Mouse (Mus musculus) spleen, embryonic (tissue): ENCODE results near the gene Neurl4.

Source experiments
- CTCF ChIA-PET: fragments of 350-600 bp; sonication (Branson Sonifier 250); formaldehyde crosslinking; loops from one replicate; lab custom pipeline; 2022; lab: Charles Lee

The Neurl4 gene

GRCm38 (mm10) chr11:69929712-69930111 lies 28.8 kb downstream of the Neurl4 start:
- CTCF ChIA-PET: no interaction called here

GRCm38 (mm10) chr11:69930176-69930575 lies 29.3 kb downstream of the Neurl4 start:
- CTCF ChIA-PET: interaction anchor here (0.6 kb wide), 1 partner anchor 292 kb away, joined by 7 read pairs; no protein-coding TSS in a partner anchor

GRCm38 (mm10) chr11:69930967-69931537 lies 30.2 kb downstream of the Neurl4 start:
- CTCF ChIA-PET: interaction anchor here (0.6 to 1.4 kb wide), 5 partner anchors 8 to 291 kb away, joined by 3 to 7 read pairs (median 4); partner anchors contain the start of gene Eif5a

GRCm38 (mm10) chr11:69931769-69932168 lies 30.9 kb downstream of the Neurl4 start:
- CTCF ChIA-PET: interaction anchor here (0.9 to 1.6 kb wide), 4 partner anchors 9 to 17 kb away, joined by 3 to 8 read pairs (median 4); partner anchors contain the start of gene Eif5a

GRCm38 (mm10) chr11:69932254-69932653 lies 31.4 kb downstream of the Neurl4 start:
- CTCF ChIA-PET: interaction anchor here (0.7 to 1.6 kb wide), 5 partner anchors 9 to 100 kb away, joined by 3 to 8 read pairs (median 5); partner anchors contain the start of gene Eif5a

- CTCF ChIA-PET: interaction anchor here (0.5 to 1.6 kb wide), 3 partner anchors 16 to 373 kb away, joined by 8 to 9 read pairs (median 8); no protein-coding TSS in a partner anchor
These were observed 32.2 kb downstream of the Neurl4 start for GRCm38 (mm10) chr11:69933066-69933465.

GRCm38 (mm10) chr11:69934169-69934568 lies 33.3 kb downstream of the Neurl4 start:
- CTCF ChIA-PET: interaction anchor here (0.5 to 2.0 kb wide), 6 partner anchors 13 to 204 kb away, joined by 3 to 20 read pairs (median 3); partner anchors contain the start of gene Tmem102

GRCm38 (mm10) chr11:69934681-69935080 lies 33.8 kb downstream of the Neurl4 start:
- CTCF ChIA-PET: interaction anchor here (0.6 to 2.0 kb wide), 3 partner anchors 12 to 142 kb away, joined by 3 to 20 read pairs (median 3); no protein-coding TSS in a partner anchor

GRCm38 (mm10) chr11:69935137-69935879 lies 34.4 kb downstream of the Neurl4 start, which contains the start of gene Ybx2:
Ybx2 (plus strand) TSS chr11:69935796.
- CTCF ChIA-PET: interaction anchor here (0.5 to 2.0 kb wide), 4 partner anchors 12 to 204 kb away, joined by 3 to 20 read pairs (median 5); no protein-coding TSS in a partner anchor

GRCm38 (mm10) chr11:69936156-69936555 lies 35.3 kb downstream of the Neurl4 start:
- CTCF ChIA-PET: interaction anchor here (0.5 to 0.6 kb wide), 2 partner anchors 15 to 205 kb away, joined by 3 to 7 read pairs; no protein-coding TSS in a partner anchor

- CTCF ChIA-PET: interaction anchor here (0.5 to 0.6 kb wide), 2 partner anchors 15 to 85 kb away, joined by 3 to 15 read pairs; no protein-coding TSS in a partner anchor
These were observed 36.0 kb downstream of the Neurl4 start for GRCm38 (mm10) chr11:69936714-69937347.

- CTCF ChIA-PET: interaction anchor here (0.5 kb wide), 1 partner anchor 84 kb away, joined by 15 read pairs; no protein-coding TSS in a partner anchor
These were observed 36.5 kb downstream of the Neurl4 start for GRCm38 (mm10) chr11:69937385-69937784.

- CTCF ChIA-PET: interaction anchor here (0.5 kb wide), 1 partner anchor 84 kb away, joined by 15 read pairs; no protein-coding TSS in a partner anchor
These were observed 37.0 kb downstream of the Neurl4 start for GRCm38 (mm10) chr11:69937834-69938233.

GRCm38 (mm10) chr11:69938401-69938979 lies 37.6 kb downstream of the Neurl4 start:
- CTCF ChIA-PET: no interaction called here

- CTCF ChIA-PET: no interaction called here
These were observed 38.3 kb downstream of the Neurl4 start for GRCm38 (mm10) chr11:69939181-69939580.

- CTCF ChIA-PET: no interaction called here
These were observed 38.9 kb downstream of the Neurl4 start for GRCm38 (mm10) chr11:69939731-69940130.

GRCm38 (mm10) chr11:69940962-69941361 lies 40.1 kb downstream of the Neurl4 start:
- CTCF ChIA-PET: no interaction called here

- CTCF ChIA-PET: no interaction called here
These were observed 44.3 kb downstream of the Neurl4 start for GRCm38 (mm10) chr11:69945216-69945615.

GRCm38 (mm10) chr11:69945997-69946891 lies 45.4 kb downstream of the Neurl4 start:
- CTCF ChIA-PET: interaction anchor here (1.0 to 1.7 kb wide), 2 partner anchors 12 to 17 kb away, joined by 3 to 20 read pairs; no protein-coding TSS in a partner anchor
